Mouse (Mus musculus) C2C12 (cell line): Measurements from ENCODE around the gene Smim17. TPM values are rescaled to one million over a fixed set of nuclear protein-coding genes. Genes with fewer than 3 reads are reported as not detected.

Experiments
- H3K27me3 ChIP-seq: one replicate; pipeline ENCODE4 v1.6.1; 2011; ENCODE audit not compliant: control insufficient read depth, insufficient read depth, insufficient read length
- H3K36me3 ChIP-seq: one replicate; pipeline ENCODE4 v1.6.1; 2011; ENCODE audit not compliant: control insufficient read depth, insufficient read depth
- H3K4me3 ChIP-seq: one replicate; pipeline ENCODE4 v1.5.1; 2011; ENCODE audit warnings: mild to moderate bottlenecking, control low read depth; ENCODE audit not compliant: poor library complexity, insufficient read depth, severe bottlenecking
- H3K79me2 ChIP-seq: one replicate; pipeline ENCODE4 v1.6.1; 2011; ENCODE audit not compliant: control insufficient read depth, insufficient read depth
- H3K79me3 ChIP-seq: one replicate; pipeline ENCODE4 v1.6.1; 2011; ENCODE audit warnings: low read depth, control low read depth
- H3ac ChIP-seq: one replicate; pipeline ENCODE3; 2011; ENCODE audit warnings: low read depth; ENCODE audit not compliant: control insufficient read depth, insufficient read length
- CEBPB ChIP-seq: IDR thresholded peaks from one replicate; pipeline ENCODE4 v1.6.1; 2011; ENCODE audit warnings: low read depth, mild to moderate bottlenecking, control low read depth, moderate library complexity
- CTCF ChIP-seq: IDR thresholded peaks from one replicate; pipeline ENCODE4 v1.5.1; 2011; ENCODE audit not compliant: control insufficient read depth, insufficient read depth, insufficient read length
- FOSL1 ChIP-seq: IDR thresholded peaks from one replicate; pipeline ENCODE4 v1.8.0; 2011; ENCODE audit warnings: mild to moderate bottlenecking, low read length; ENCODE audit not compliant: poor library complexity, insufficient read depth, severe bottlenecking
- MAX ChIP-seq: IDR thresholded peaks from one replicate; pipeline ENCODE4 v1.6.1; 2011; ENCODE audit warnings: mild to moderate bottlenecking, control low read depth
- MYOD1 ChIP-seq: IDR thresholded peaks from one replicate; pipeline ENCODE4 v1.6.1; 2011; ENCODE audit warnings: low read depth; ENCODE audit not compliant: control insufficient read depth, insufficient read length
- MYOG ChIP-seq: IDR thresholded peaks from one replicate; pipeline ENCODE4 v1.6.1; 2011; ENCODE audit not compliant: control insufficient read depth, insufficient read length; ENCODE audit errors: extremely low read depth
- USF1 ChIP-seq: IDR thresholded peaks from one replicate; pipeline ENCODE4 v1.6.1; 2011; ENCODE audit warnings: low read depth, mild to moderate bottlenecking, control low read depth, moderate library complexity
- long read RNA-seq, 2 experiments: library from polyadenylated mRNA; unstranded; transcript quantifications; one replicate each; pipeline ENCODE4 v2.0.0; 2019 to 2020
- polyA plus RNA-seq: library from polyadenylated mRNA; unstranded; fragments of >200 nt; fragmentation: generic; extraction: Trizol; gene quantifications from one replicate; pipeline ENCODE4 v1.2.1, GENCODE M21; 2012; ENCODE audit warnings: missing spikeins

Gene Smim17
- 0.06 TPM for polyA plus RNA-seq
- long read RNA-seq, experiment 1: 0 reads
- long read RNA-seq, experiment 2: 0 reads

- no peak within 1 kb of the TSS for H3K4me3 ChIP-seq
- no peak for TF ChIP-seq FOSL1
- no peak for TF ChIP-seq CTCF
- TF ChIP-seq MAX: no peak
- no peak for TF ChIP-seq MYOG
- no peak for TF ChIP-seq USF1
- TF ChIP-seq CEBPB: no peak
- no peak for TF ChIP-seq MYOD1
- H3K27me3 ChIP-seq: no peaks in the 10 kb centered on the region
- H3K79me2 ChIP-seq: no peaks in the 10 kb centered on the region
- H3ac ChIP-seq: no peak within 1 kb of the TSS
- peaks cover 11% of the 10 kb centered on the region for H3K36me3 ChIP-seq
- H3K79me3 ChIP-seq: no peaks in the 10 kb centered on the region
These were observed at the start of gene Smim17 for GRCm38 (mm10) chr7:6397996-6398975. Gene Smim17 (plus strand): TSS chr7:6398715.

GRCm38 (mm10) chr7:6358121-6358520 is 40.4 kb upstream of the Smim17 start:
- Histone ChIP-seq H3K79me3 (no peaks in the 10 kb centered on the region), H3ac (no peak overlapping the region), H3K27me3 (peaks cover 3% of the 10 kb centered on the region), H3K4me3 (no peak overlapping the region), H3K36me3 (no peaks in the 10 kb centered on the region), H3K79me2 (no peaks in the 10 kb centered on the region)
- TF ChIP-seq FOSL1: no peak
- TF ChIP-seq CEBPB: no peak
- TF ChIP-seq MYOG: no peak
- TF ChIP-seq CTCF: no peak
- TF ChIP-seq MAX: no peak
- no peak for TF ChIP-seq MYOD1

GRCm38 (mm10) chr7:6358937-6359590 is 39.5 kb upstream of the Smim17 start:
- Histone ChIP-seq H3K36me3 (no peaks in the 10 kb centered on the region), H3ac (no peak overlapping the region), H3K27me3 (peaks cover 3% of the 10 kb centered on the region), H3K4me3 (no peak overlapping the region), H3K79me3 (no peaks in the 10 kb centered on the region), H3K79me2 (no peaks in the 10 kb centered on the region)
- no peak for TF ChIP-seq MYOD1
- TF ChIP-seq CTCF: peak; percentile 10

GRCm38 (mm10) chr7:6360477-6361060 is 37.9 kb upstream of the Smim17 start:
- Histone ChIP-seq H3K27me3 (peaks cover 3% of the 10 kb centered on the region), H3K4me3 (no peak overlapping the region), H3K79me2 (no peaks in the 10 kb centered on the region), H3K36me3 (no peaks in the 10 kb centered on the region), H3K79me3 (peaks cover 2% of the 10 kb centered on the region), H3ac (no peak overlapping the region)
- TF ChIP-seq MYOD1 (no peak), USF1 (no peak), MAX (no peak), MYOG (no peak), CTCF (no peak), CEBPB (no peak), FOSL1 (no peak)

- Histone ChIP-seq H3ac (no peak overlapping the region), H3K36me3 (no peaks in the 10 kb centered on the region), H3K27me3 (peaks cover 3% of the 10 kb centered on the region), H3K4me3 (no peak overlapping the region), H3K79me2 (no peaks in the 10 kb centered on the region), H3K79me3 (peaks cover 3% of the 10 kb centered on the region)
- no peak for TF ChIP-seq MYOD1
- TF ChIP-seq MYOG: no peak
- no peak for TF ChIP-seq CTCF
- TF ChIP-seq CEBPB: no peak
- no peak for TF ChIP-seq MAX
- no peak for TF ChIP-seq USF1
- no peak for TF ChIP-seq FOSL1
These were observed 36.8 kb upstream of the Smim17 start for GRCm38 (mm10) chr7:6361756-6362155.
